Mouse (Mus musculus) urinary bladder, postnatal 0 days (tissue): ENCODE results near the gene Gm4340. TPM values are rescaled to one million over a fixed set of nuclear protein-coding genes. Genes with fewer than 3 reads are reported as not detected.

ENCODE experiments used
- polyA plus RNA-seq: library from polyadenylated mRNA; unstranded; fragments of >200 nt; fragmentation: Nextera tagmentation; extraction: Ambion mirVana; gene quantifications from 2 replicates; pipeline ENCODE4 v1.2.1, GENCODE M21; 2015

The Gm4340 gene
- not detected in 2 replicates for polyA plus RNA-seq

GRCm38 (mm10) chr10:104193742-104194141 lies at the start of gene Gm4340:
Gm4340 (plus strand) TSS chr10:104194042.

GRCm38 (mm10) chr10:104151197-104151596 lies 42.6 kb upstream of the Gm4340 start, which contains the start of gene Gm6763:
Gm6763 (plus strand) TSS chr10:104151497.

GRCm38 (mm10) chr10:104159706-104160105 lies 34.1 kb upstream of the Gm4340 start, which contains the start of gene Gm8764:
Gm8764 (plus strand) TSS chr10:104160006.

GRCm38 (mm10) chr10:104168215-104168614 lies 25.6 kb upstream of the Gm4340 start, which contains the start of gene Gm21304:
Gm21304 (plus strand) TSS chr10:104168515.

GRCm38 (mm10) chr10:104176724-104177123 lies 17.1 kb upstream of the Gm4340 start, which contains the start of gene Gm21312:
Gm21312 (plus strand) TSS chr10:104177024.

GRCm38 (mm10) chr10:104185233-104185632 lies 8.6 kb upstream of the Gm4340 start, which contains the start of gene Gm20765:
Gm20765 (plus strand) TSS chr10:104185533.

Other genes with a start within 250 kb of the Gm4340 start
- not detected in 2 replicates for gene Gm21293, start 51.1 kb upstream of the Gm4340 start, polyA plus RNA-seq
- gene Gm6763, start 42.5 kb upstream of the Gm4340 start, polyA plus RNA-seq = not detected in 2 replicates
- gene Gm8764, start 34.0 kb upstream of the Gm4340 start, polyA plus RNA-seq = not detected in 2 replicates
- not detected in 2 replicates for gene Gm21304, start 25.5 kb upstream of the Gm4340 start, polyA plus RNA-seq
- not detected in 2 replicates for gene Gm21312, start 17.0 kb upstream of the Gm4340 start, polyA plus RNA-seq
- not detected in 2 replicates for gene Gm20765, start 8.5 kb upstream of the Gm4340 start, polyA plus RNA-seq